14 mouse cellular contexts compared by ENCODE assay signal in genomic region chr12:111036198-111036775, GRCm38 (mm10). TPM values are rescaled to one million over a fixed set of nuclear protein-coding genes. Genes with fewer than 3 reads are reported as not detected.
DNase-seq lines count a peak whose midpoint lies in the region; TF ChIP-seq lines count a peak whose summit lies in the region.
"Had no signal": no experiment of that assay in that cellular context is flagged by ENCODE, and none has a peak within 500 bp of the region (broad histone marks: within the 10 kb centered on the region; RNA-seq: fewer than 3 reads in every experiment).

No protein-coding gene starts in this region.

- no peak overlapping the region for H3K4me3 ChIP-seq in left cerebral cortex, adult 2 months
- no peak overlapping the region for H3K4me3 ChIP-seq in macrophage (ENCODE audit: inconsistent target)
- H3K4me3 ChIP-seq: midbrain, embryonic 15.5 days; neural tube, embryonic 13.5 days had no signal

- peak; percentile 32 for TF ChIP-seq CTCF in left cerebral cortex, adult 2 months (IDR thresholded peaks at IDR 0.05)

- DNase-seq in left cerebral cortex, adult 2 months (ENCODE audit: extremely low spot score in 1 of 2, low spot score in 2 of 2) = no peak
- no peak for DNase-seq in left cerebral cortex, adult 9 months (ENCODE audit: low spot score in 2 of 2)
- DNase-seq in CD4-positive helper T cell, adult 2 months (ENCODE audit: low read depth, low spot score) = peak; percentile 46
- DNase-seq in ZHBTc4 (ENCODE audit: low read depth, low spot score) (peak; percentile 41), adipocyte (ENCODE audit: low spot score) (no peak)
- DNase-seq in kidney, postnatal 25 days = no peak
- DNase-seq: cerebellum, adult 11-12 months; gastrocnemius, postnatal 14 days; heart, postnatal 4 days; lung, adult 18-20 months; right cerebral cortex, postnatal 4 days had no signal

- no peaks in the 10 kb centered on the region for H3K36me3 ChIP-seq in macrophage (ENCODE audit: inconsistent target)
- H3K36me3 ChIP-seq: midbrain, embryonic 15.5 days; neural tube, embryonic 13.5 days had no signal

- no peak overlapping the region for H3K27ac ChIP-seq in left cerebral cortex, adult 2 months
- peak overlapping the region; percentile 54 for H3K27ac ChIP-seq in macrophage
- H3K27ac ChIP-seq: midbrain, embryonic 15.5 days; neural tube, embryonic 13.5 days had no signal

- intact Hi-C loops in left cerebral cortex, adult 2 months (cut with DNase I) = loop anchor here (5.0 kb wide), 1 partner anchor 44 kb away; no protein-coding TSS in a partner anchor

- peaks cover 15% of the 10 kb centered on the region for H3K79me2 ChIP-seq in macrophage (ENCODE audit: inconsistent target)

RNA-seq across cellular contexts. Expression of gene Rcor1, which starts 2.9 kb away (rescaled TPM):
- total RNA-seq in left cerebral cortex, adult 2 months (2021) = 10 to 100 TPM; 16.2 to 19.8 TPM
- 10 to 100 TPM; 10.2 to 46.2 (median 38.7) TPM for total RNA-seq in macrophage (2018; cell fraction: chromatin; rRNA removed)
- 10 to 100 TPM; 20.2 to 42.9 (median 30.3) TPM for total RNA-seq in macrophage (2018; cell fraction: cytosol; rRNA removed)
- total RNA-seq in macrophage (2018; cell fraction: nucleus; rRNA removed) = 10 to 100 TPM; 18.4 to 63.4 (median 41.9) TPM
- polyA plus RNA-seq in macrophage (2018) = 22.6 to 25.5 TPM (median 23.9 TPM) in 3 replicates

RNA-seq across cellular contexts. Expression of gene Ankrd9, which starts 57.4 kb away (rescaled TPM):
- 10 to 100 TPM; 18.8 to 21.4 TPM for total RNA-seq in left cerebral cortex, adult 2 months (2021)
- 1 to 10 TPM in 17 of 26 experiments, under 1 TPM in 9; 0.30 to 5.8 (median 1.7) TPM for total RNA-seq in macrophage (2018; cell fraction: chromatin; rRNA removed)
- total RNA-seq in macrophage (2018; cell fraction: cytosol; rRNA removed) = 1 to 10 TPM in 22 of 26 experiments, under 1 TPM in 4; 0.83 to 3.3 (median 1.9) TPM
- 1 to 10 TPM in 23 of 26 experiments, under 1 TPM in 3; 0.87 to 9.1 (median 1.8) TPM for total RNA-seq in macrophage (2018; cell fraction: nucleus; rRNA removed)
- 0.77 to 4.1 TPM (median 2.4 TPM) in 3 replicates for polyA plus RNA-seq in macrophage (2018)

Comparison
In these comparisons a context has a peak if more than half of its experiments do, and no peak if none do; other contexts are left out.
1. DNase-seq: peak in CD4-positive helper T cell, adult 2 months (single experiment) and ZHBTc4 (single experiment); none in left cerebral cortex, adult 2 months (0 of 2), left cerebral cortex, adult 9 months (0 of 2), kidney, postnatal 25 days (0 of 2) and adipocyte (single experiment).